Mouse (Mus musculus): Measurements from ENCODE around the gene Ankrd54.
"Not testable (repeated sequence)": the region's sequence is repeated elsewhere in the genome, so short reads cannot be mapped to it uniquely, and the experiment has no call there.

Gene Ankrd54

DNA sequence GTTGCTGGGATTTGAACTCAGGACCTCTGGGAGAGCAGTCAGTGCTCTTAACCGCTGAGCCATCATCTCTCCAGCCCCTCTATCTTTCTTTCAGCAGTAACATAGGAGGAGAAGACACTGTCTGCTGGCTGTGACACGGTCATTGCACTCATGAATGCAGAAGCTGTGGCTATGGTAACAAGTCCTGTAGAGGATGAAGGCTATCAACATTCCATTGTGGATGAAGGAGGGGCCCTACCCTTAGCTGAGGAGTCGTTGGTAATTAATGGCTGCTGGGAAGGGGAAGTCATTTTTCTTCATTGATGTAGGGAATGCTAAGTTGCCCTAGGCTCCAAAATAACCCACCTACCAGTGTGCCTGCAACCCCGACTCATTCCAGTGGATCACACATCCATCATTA, 44.5 kb downstream of the Ankrd54 start:
- in situ Hi-C loops (cut with MboI, MseI), result no loop called here

DNA sequence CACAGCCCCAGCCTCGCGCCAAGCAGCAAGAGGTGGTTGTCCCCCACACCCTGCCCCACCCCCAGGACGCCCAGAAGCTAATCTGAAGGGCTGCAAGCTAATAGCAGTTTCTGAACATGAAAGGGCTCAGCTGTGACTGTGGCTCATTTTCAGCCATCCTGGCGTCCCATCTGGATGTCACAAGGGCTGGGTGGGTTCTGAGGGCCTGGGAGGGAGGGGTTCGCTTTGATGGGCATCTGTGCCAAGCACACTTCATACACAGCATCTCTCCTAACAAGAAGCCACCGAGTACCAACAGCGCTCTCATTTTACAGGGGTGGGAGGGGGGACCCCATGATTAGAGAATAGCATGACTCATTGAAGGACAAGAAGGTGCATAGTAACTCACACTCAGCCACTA, 49.3 kb downstream of the Ankrd54 start:
- in situ Hi-C loops (cut with MboI, MseI), result no loop called here

DNA sequence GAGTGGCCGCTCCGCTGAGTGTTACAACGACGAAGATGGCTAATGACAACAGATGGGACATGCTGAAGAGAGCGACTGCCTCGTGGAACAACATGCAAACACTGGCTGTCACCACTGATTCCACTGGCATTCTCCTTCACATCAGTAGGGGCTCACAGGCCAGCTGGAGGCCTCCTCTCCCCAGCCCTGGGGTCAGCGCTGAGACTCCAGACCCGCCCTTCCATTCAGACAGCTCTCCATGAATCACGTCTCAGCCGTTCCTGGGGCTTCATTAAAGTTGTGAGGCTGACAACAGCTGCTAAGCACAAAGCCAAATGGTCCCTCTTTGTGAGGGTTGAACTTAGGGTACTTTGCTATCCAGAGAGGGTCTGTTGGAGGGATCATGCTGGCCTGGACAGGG, 51.1 kb downstream of the Ankrd54 start:
- in situ Hi-C loops (cut with MboI, MseI), result no loop called here

GRCm38 (mm10) chr15:79009734-79010133, 53.0 kb downstream of the Ankrd54 start:
- in situ Hi-C loops (cut with MboI, MseI), result no loop called here

DNA sequence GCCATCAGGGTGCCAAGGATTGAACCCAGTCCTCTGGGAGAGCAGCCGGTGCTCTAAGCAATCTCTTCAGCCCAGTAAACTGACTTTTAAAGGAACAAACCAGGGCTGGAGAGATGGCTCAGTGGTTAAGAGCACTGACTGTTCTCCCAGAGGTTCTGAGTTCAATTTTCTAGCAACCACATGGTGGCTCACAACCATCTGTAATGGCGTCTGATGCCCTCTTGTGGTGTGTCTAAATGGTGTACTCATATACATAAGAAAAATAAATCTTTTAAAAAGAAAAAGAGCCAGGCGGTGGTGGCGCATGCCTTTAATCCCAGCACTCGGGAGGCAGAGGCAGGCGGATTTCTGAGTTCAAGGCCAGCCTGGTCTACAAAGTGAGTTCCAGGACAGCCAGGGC, 54.9 kb downstream of the Ankrd54 start:
- in situ Hi-C loops (cut with MboI, MseI), result not testable (repeated sequence)

DNA sequence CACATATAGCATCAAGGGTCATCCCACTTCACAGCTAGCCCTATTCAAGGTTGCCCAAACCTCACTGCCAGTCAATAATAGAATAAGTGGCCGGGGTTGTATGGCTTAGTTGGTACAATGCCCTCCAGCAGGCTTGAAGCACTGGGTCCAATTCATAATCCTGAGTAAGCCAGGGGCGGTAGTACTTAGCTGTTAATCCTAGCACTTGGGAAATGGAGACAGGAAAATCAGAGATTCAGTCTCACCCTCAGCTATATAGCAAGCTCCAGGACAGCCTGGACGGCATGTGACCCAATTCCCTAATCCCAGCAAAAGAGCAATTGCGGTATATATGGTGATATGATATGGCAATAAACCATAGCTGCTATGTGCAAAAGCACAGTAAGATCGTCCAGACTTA, 55.6 kb downstream of the Ankrd54 start:
- in situ Hi-C loops (cut with MboI, MseI), result no loop called here

GRCm38 (mm10) chr15:79006638-79007037, 56.1 kb downstream of the Ankrd54 start:
- in situ Hi-C loops (cut with MboI, MseI), result no loop called here

DNA sequence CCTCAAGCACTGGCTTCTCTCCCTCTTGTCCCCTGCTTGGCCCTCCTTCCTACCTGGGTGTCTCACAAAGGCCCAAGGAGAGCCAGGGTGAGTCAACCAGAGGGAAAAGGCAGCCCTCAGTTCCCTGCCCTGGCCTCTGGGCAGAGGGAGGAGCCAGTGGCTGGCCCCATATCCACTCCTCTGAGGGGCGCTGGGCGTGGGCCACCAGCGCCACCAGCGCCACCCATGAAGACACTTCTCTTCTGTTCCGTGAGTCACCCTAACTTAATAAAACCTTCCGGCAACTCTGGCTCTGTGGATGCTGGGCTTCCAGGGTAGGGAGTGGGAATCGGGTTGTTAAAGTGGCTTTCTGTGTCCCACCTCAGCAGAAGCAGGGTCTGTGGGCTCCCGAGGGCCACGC, 57.1 kb downstream of the Ankrd54 start:
- in situ Hi-C loops (cut with MboI, MseI), result no loop called here
